Comparison of ENCODE assay signal across 9 mouse cellular contexts in the genomic region with DNA sequence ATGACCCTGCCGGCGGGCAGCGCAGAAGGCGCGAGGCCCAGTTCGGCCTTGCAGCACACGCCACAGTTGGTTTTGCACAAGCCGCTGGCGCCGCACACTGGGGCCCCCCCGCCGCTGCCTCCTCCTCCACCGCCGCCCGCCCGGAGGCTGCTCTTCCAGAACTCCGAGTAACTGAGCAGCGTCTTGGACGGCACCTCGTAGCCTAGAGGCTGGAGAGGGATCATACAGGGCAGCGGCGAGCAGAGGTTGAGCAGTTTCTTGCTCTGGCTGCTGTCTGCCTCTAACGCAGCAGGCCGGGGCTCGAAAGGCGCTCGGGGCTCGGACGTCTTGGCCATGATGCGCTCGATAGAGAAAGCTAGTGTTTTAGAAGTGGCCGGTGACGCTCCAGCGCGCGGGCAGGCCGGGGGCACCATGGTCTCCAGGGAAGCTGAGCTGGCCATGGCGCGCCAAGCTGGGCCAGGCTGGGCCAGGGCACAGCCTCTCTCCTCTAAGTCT. TPM values are rescaled to one million over a fixed set of nuclear protein-coding genes. Genes with fewer than 3 reads are reported as not detected.
A peak's percentile ranks its signal among the peaks of the same experiment; 100 is the strongest.
DNase-seq lines count a peak whose midpoint lies in the region; ATAC-seq lines count a peak whose summit lies in the region.
"Had no signal": no experiment of that assay in that cellular context is flagged by ENCODE, and none has a peak within 500 bp of the region (broad histone marks: within the 10 kb centered on the region; RNA-seq: fewer than 3 reads in every experiment).

No protein-coding gene starts in this region.

- H3K27ac ChIP-seq in hindbrain, embryonic 10.5 days = no peak overlapping the region
- H3K27ac ChIP-seq in hindbrain, embryonic 14.5 days = no peak overlapping the region
- H3K27ac ChIP-seq in embryonic facial prominence, embryonic 14.5 days (replicated peaks; ENCODE audit: low read depth, low read length) = no peak overlapping the region
- H3K27ac ChIP-seq in limb, embryonic 13.5 days = no peak overlapping the region
- H3K27ac ChIP-seq: neural tube, embryonic 13.5 days had no signal

- H3K9me3 ChIP-seq in hindbrain, embryonic 10.5 days = no peaks in the 10 kb centered on the region
- no peaks in the 10 kb centered on the region for H3K9me3 ChIP-seq in hindbrain, embryonic 14.5 days (ENCODE audit: control insufficient read depth, low read length)
- H3K9me3 ChIP-seq in embryonic facial prominence, embryonic 14.5 days (ENCODE audit: control insufficient read depth, low read length) = no peaks in the 10 kb centered on the region
- no peaks in the 10 kb centered on the region for H3K9me3 ChIP-seq in limb, embryonic 13.5 days
- H3K9me3 ChIP-seq: neural tube, embryonic 13.5 days had no signal

- no peak overlapping the region for H3K9ac ChIP-seq in hindbrain, embryonic 14.5 days
- no peak overlapping the region for H3K9ac ChIP-seq in embryonic facial prominence, embryonic 14.5 days (ENCODE audit: low read depth, low read length)
- H3K9ac ChIP-seq in limb, embryonic 13.5 days = 0 out of 2 replicates have a peak overlapping the region, but pooled peaks have one; percentile 25
- H3K9ac ChIP-seq: neural tube, embryonic 13.5 days had no signal

- no peaks in the 10 kb centered on the region for H3K36me3 ChIP-seq in hindbrain, embryonic 10.5 days
- no peaks in the 10 kb centered on the region for H3K36me3 ChIP-seq in hindbrain, embryonic 14.5 days (replicated peaks; ENCODE audit: control insufficient read depth, insufficient read depth)
- no peaks in the 10 kb centered on the region for H3K36me3 ChIP-seq in embryonic facial prominence, embryonic 14.5 days (ENCODE audit: control insufficient read depth, insufficient read depth, low read length)
- H3K36me3 ChIP-seq in limb, embryonic 13.5 days = no peaks in the 10 kb centered on the region
- H3K36me3 ChIP-seq: neural tube, embryonic 13.5 days had no signal

- ATAC-seq in hindbrain, embryonic 14.5 days (ENCODE audit: low FRiP score) = no peak
- 0 out of 2 replicates have a peak, but pooled peaks have one; percentile 31 for ATAC-seq in embryonic facial prominence, embryonic 14.5 days (ENCODE audit: low read depth)
- ATAC-seq in limb, embryonic 13.5 days (ENCODE audit: low FRiP score, low read depth) = no peak

- DNase-seq in hindbrain, embryonic 10.5 days (ENCODE audit: low spot score) = peak; percentile 60
- no peak for DNase-seq in hindbrain, embryonic 14.5 days (ENCODE audit: low spot score)
- DNase-seq in R1 (ENCODE audit: low read depth, low spot score) = peak; percentile 51
- no peak for DNase-seq in embryonic facial prominence, embryonic 14.5 days (ENCODE audit: low spot score)
- DNase-seq in natural killer cell, adult 2 months (ENCODE audit: low spot score in 2 of 2) = no peak
- no peak for DNase-seq in thymus, postnatal 10 days (ENCODE audit: low spot score in 2 of 2)
- no peak for DNase-seq in cerebellum, adult 8-10 months

- peaks cover 28% of the 10 kb centered on the region for H3K4me1 ChIP-seq in hindbrain, embryonic 10.5 days (replicated peaks)
- no peaks in the 10 kb centered on the region for H3K4me1 ChIP-seq in hindbrain, embryonic 14.5 days (replicated peaks; ENCODE audit: control insufficient read depth, insufficient read depth, low read length)
- no peaks in the 10 kb centered on the region for H3K4me1 ChIP-seq in embryonic facial prominence, embryonic 14.5 days (ENCODE audit: control insufficient read depth, insufficient read depth, low read length)
- H3K4me1 ChIP-seq in limb, embryonic 13.5 days = peaks cover 30% of the 10 kb centered on the region

- WGBS in hindbrain, embryonic 10.5 days = under 1% methylated on average over 39 of the region's 39 CpGs
- WGBS in hindbrain, embryonic 14.5 days = under 1% methylated on average over 35 of the region's 39 CpGs
- WGBS in embryonic facial prominence, embryonic 14.5 days = 0% methylated on average over 20 of the region's 39 CpGs
- WGBS in limb, embryonic 13.5 days = under 1% methylated on average over 39 of the region's 39 CpGs

- H3K4me2 ChIP-seq in hindbrain, embryonic 14.5 days (replicated peaks) = no peak overlapping the region
- peak overlapping the region; percentile 43 for H3K4me2 ChIP-seq in embryonic facial prominence, embryonic 14.5 days (ENCODE audit: low read depth, low read length)
- H3K4me2 ChIP-seq in limb, embryonic 13.5 days (replicated peaks) = peak overlapping the region; percentile 53
- H3K4me2 ChIP-seq: neural tube, embryonic 13.5 days had no signal

- peaks cover 100% of the 10 kb centered on the region for H3K27me3 ChIP-seq in hindbrain, embryonic 10.5 days (ENCODE audit: insufficient read depth, poor library complexity, severe bottlenecking)
- peaks cover 97% of the 10 kb centered on the region for H3K27me3 ChIP-seq in hindbrain, embryonic 14.5 days (ENCODE audit: control insufficient read depth, insufficient read depth, low read length)
- H3K27me3 ChIP-seq in embryonic facial prominence, embryonic 14.5 days (replicated peaks; ENCODE audit: control insufficient read depth, insufficient read depth, low read length) = peaks cover 100% of the 10 kb centered on the region
- H3K27me3 ChIP-seq in limb, embryonic 13.5 days = peaks cover 100% of the 10 kb centered on the region

- H3K4me3 ChIP-seq in hindbrain, embryonic 10.5 days = peak overlapping the region; percentile 36
- no peak overlapping the region for H3K4me3 ChIP-seq in hindbrain, embryonic 14.5 days (replicated peaks; ENCODE audit: low read length)
- H3K4me3 ChIP-seq in embryonic facial prominence, embryonic 14.5 days (ENCODE audit: low read depth, low read length) = peak overlapping the region; percentile 23
- peak overlapping the region; percentile 29 for H3K4me3 ChIP-seq in limb, embryonic 13.5 days
- H3K4me3 ChIP-seq: neural tube, embryonic 13.5 days had no signal

RNA-seq across cellular contexts. Expression of gene Fezf2, which starts 3.2 kb away (rescaled TPM):
- 0.24 and 1.7 TPM in 2 replicates for polyA plus RNA-seq in hindbrain, embryonic 10.5 days (2016; fragmentation: Nextera tagmentation; extraction: Ambion mirVana)
- not detected in 2 replicates for polyA plus RNA-seq in hindbrain, embryonic 14.5 days (2014; fragmentation: Nextera tagmentation; extraction: Ambion mirVana)
- polyA plus RNA-seq in embryonic facial prominence, embryonic 14.5 days (2014; fragmentation: Nextera tagmentation; extraction: Ambion mirVana) = 0.51 TPM in 1 of 2 replicates, not detected in the other
- polyA plus RNA-seq in limb, embryonic 13.5 days (2015; fragmentation: Nextera tagmentation; extraction: Ambion mirVana) = 0.14 and 0.31 TPM in 2 replicates
- polyA plus RNA-seq: neural tube, embryonic 13.5 days had no signal

Comparison
In these comparisons a context has a peak if more than half of its experiments do, and no peak if none do; other contexts are left out.
1. DNase-seq: peak in hindbrain, embryonic 10.5 days (single experiment) and R1 (single experiment); none in hindbrain, embryonic 14.5 days (single experiment), embryonic facial prominence, embryonic 14.5 days (single experiment), natural killer cell, adult 2 months (0 of 2), thymus, postnatal 10 days (0 of 2) and cerebellum, adult 8-10 months (single experiment).